In genomic region chr13:83714466-83715307, GRCm38 (mm10) we compare ENCODE assay signal across 8 mouse cellular contexts.
DNase-seq lines count a peak whose midpoint lies in the region; ATAC-seq and TF ChIP-seq lines count a peak whose summit lies in the region.

No protein-coding gene starts in this region.

- peak; percentile 79 for DNase-seq in 416B (ENCODE audit: low read depth)
- DNase-seq in adrenal gland, postnatal 36 days, result peak; percentile 81 to 82
- DNase-seq in embryonic facial prominence, embryonic 14.5 days (ENCODE audit: low spot score), result peak; percentile 87
- DNase-seq in heart, embryonic 10.5 days (ENCODE audit: low spot score), result peak; percentile 89
- DNase-seq in limb, embryonic 14.5 days (ENCODE audit: low spot score), result peak; percentile 50
- DNase-seq in spleen, postnatal 4 days (ENCODE audit: low spot score in 2 of 2), result peak; percentile 60 to 85

- no peak overlapping the region for H3K9ac ChIP-seq in embryonic facial prominence, embryonic 14.5 days (ENCODE audit: low read depth, low read length)
- no peak overlapping the region for H3K9ac ChIP-seq in kidney, embryonic 14.5 days (ENCODE audit: low read depth, low read length)
- no peak overlapping the region for H3K9ac ChIP-seq in limb, embryonic 14.5 days (ENCODE audit: low read depth, low read length, severe bottlenecking)

- no peaks in the 10 kb centered on the region for H3K9me3 ChIP-seq in embryonic facial prominence, embryonic 14.5 days (ENCODE audit: control insufficient read depth, low read length)
- no peaks in the 10 kb centered on the region for H3K9me3 ChIP-seq in heart, embryonic 10.5 days
- no peaks in the 10 kb centered on the region for H3K9me3 ChIP-seq in kidney, embryonic 14.5 days (ENCODE audit: control insufficient read depth, low read length)
- no peaks in the 10 kb centered on the region for H3K9me3 ChIP-seq in limb, embryonic 14.5 days (ENCODE audit: control insufficient read depth, low read length)

- H3K27me3 ChIP-seq in embryonic facial prominence, embryonic 14.5 days (replicated peaks; ENCODE audit: control insufficient read depth, insufficient read depth, low read length), result peaks cover 83% of the 10 kb centered on the region
- H3K27me3 ChIP-seq in heart, embryonic 10.5 days (ENCODE audit: insufficient read depth, poor library complexity, severe bottlenecking), result peaks cover 92% of the 10 kb centered on the region
- peaks cover 82% of the 10 kb centered on the region for H3K27me3 ChIP-seq in kidney, embryonic 14.5 days (ENCODE audit: control insufficient read depth, insufficient read depth, low read length)
- H3K27me3 ChIP-seq in limb, embryonic 14.5 days (ENCODE audit: control insufficient read depth, insufficient read depth, low read length), result peaks cover 75% of the 10 kb centered on the region
- H3K27me3 ChIP-seq in myocyte (ENCODE audit: control insufficient read depth, insufficient read depth, insufficient read length), result peaks cover 10% of the 10 kb centered on the region

- TF ChIP-seq POLR2A in limb, embryonic 14.5 days (IDR thresholded peaks at IDR 0.05; ENCODE audit: borderline replicate concordance, extremely low read depth, insufficient read depth, insufficient read length), result no peak
- no peak for TF ChIP-seq POLR2A in myocyte (IDR thresholded peaks at IDR 0.05; ENCODE audit: insufficient read length, low read depth)

- H3K4me1 ChIP-seq in embryonic facial prominence, embryonic 14.5 days (ENCODE audit: control insufficient read depth, insufficient read depth, low read length), result no peaks in the 10 kb centered on the region
- H3K4me1 ChIP-seq in heart, embryonic 10.5 days, result peaks cover 4% of the 10 kb centered on the region; the same call in 1 of the 2 replicates
- H3K4me1 ChIP-seq in kidney, embryonic 14.5 days (ENCODE audit: control insufficient read depth, insufficient read depth, low read length), result no peaks in the 10 kb centered on the region
- no peaks in the 10 kb centered on the region for H3K4me1 ChIP-seq in limb, embryonic 14.5 days (ENCODE audit: control insufficient read depth, insufficient read depth, low read length)

- H3K4me2 ChIP-seq in embryonic facial prominence, embryonic 14.5 days (ENCODE audit: low read depth, low read length), result peak overlapping the region; percentile 37
- peak overlapping the region; percentile 31 for H3K4me2 ChIP-seq in kidney, embryonic 14.5 days (replicated peaks; ENCODE audit: low read depth, low read length)
- peak overlapping the region; percentile 43 for H3K4me2 ChIP-seq in limb, embryonic 14.5 days (replicated peaks; ENCODE audit: low read depth, low read length, severe bottlenecking)
- peak overlapping the region; percentile 92 for H3K4me2 ChIP-seq in myocyte (ENCODE audit: low read depth)

- H3ac ChIP-seq in myocyte (ENCODE audit: control insufficient read depth, insufficient read length), result no peak overlapping the region

- no peaks in the 10 kb centered on the region for H3K79me2 ChIP-seq in myocyte (ENCODE audit: control insufficient read depth, insufficient read depth)

- no peak overlapping the region for H3K27ac ChIP-seq in embryonic facial prominence, embryonic 14.5 days (replicated peaks; ENCODE audit: low read depth, low read length)
- H3K27ac ChIP-seq in heart, embryonic 10.5 days, result no peak overlapping the region
- H3K27ac ChIP-seq in kidney, embryonic 14.5 days (ENCODE audit: low read depth, low read length), result no peak overlapping the region
- H3K27ac ChIP-seq in limb, embryonic 14.5 days (replicated peaks; ENCODE audit: low read depth, low read length), result no peak overlapping the region

- peak; percentile 78 for ATAC-seq in embryonic facial prominence, embryonic 14.5 days (ENCODE audit: low read depth)
- peak; percentile 84 for ATAC-seq in kidney, embryonic 14.5 days (ENCODE audit: low FRiP score, low TSS enrichment)
- ATAC-seq in limb, embryonic 14.5 days (ENCODE audit: low FRiP score, low read depth), result peak; percentile 77

- peak overlapping the region; percentile 21 for H3K4me3 ChIP-seq in embryonic facial prominence, embryonic 14.5 days (ENCODE audit: low read depth, low read length)
- peak overlapping the region; percentile 49 for H3K4me3 ChIP-seq in heart, embryonic 10.5 days
- H3K4me3 ChIP-seq in kidney, embryonic 14.5 days (ENCODE audit: low read length), result peak overlapping the region; percentile 13
- H3K4me3 ChIP-seq in limb, embryonic 14.5 days (replicated peaks; ENCODE audit: low read length), result peak overlapping the region; percentile 32
- peak overlapping the region; percentile 3 for H3K4me3 ChIP-seq in myocyte

- WGBS in embryonic facial prominence, embryonic 14.5 days, result under 1% methylated on average over 22 of the region's 22 CpGs
- WGBS in heart, embryonic 10.5 days, result under 1% methylated on average over 22 of the region's 22 CpGs
- under 1% methylated on average over 22 of the region's 22 CpGs for WGBS in kidney, embryonic 14.5 days
- WGBS in limb, embryonic 14.5 days, result 2% methylated on average over 22 of the region's 22 CpGs

- no peaks in the 10 kb centered on the region for H3K36me3 ChIP-seq in embryonic facial prominence, embryonic 14.5 days (ENCODE audit: control insufficient read depth, insufficient read depth, low read length)
- no peaks in the 10 kb centered on the region for H3K36me3 ChIP-seq in heart, embryonic 10.5 days
- H3K36me3 ChIP-seq in kidney, embryonic 14.5 days (ENCODE audit: control insufficient read depth, insufficient read depth, low read length), result no peaks in the 10 kb centered on the region
- H3K36me3 ChIP-seq in limb, embryonic 14.5 days (ENCODE audit: control insufficient read depth, insufficient read depth, low read length), result no peaks in the 10 kb centered on the region
- no peaks in the 10 kb centered on the region for H3K36me3 ChIP-seq in myocyte (ENCODE audit: control insufficient read depth, insufficient read depth)

TF ChIP-seq in myocyte, 11 proteins besides CTCF, POLR2A, EP300 and RAD21:
- TF ChIP-seq TCF3 (IDR thresholded peaks at IDR 0.05; ENCODE audit: insufficient read length, low read depth) (no peak), USF1 (IDR thresholded peaks at IDR 0.05; ENCODE audit: low read depth) (no peak), SRF (IDR thresholded peaks at IDR 0.05; ENCODE audit: control insufficient read depth, insufficient read length, low read depth) (no peak), CEBPB (IDR thresholded peaks at IDR 0.05; ENCODE audit: insufficient read depth, poor library complexity, severe bottlenecking) (no peak), TCF12 (IDR thresholded peaks at IDR 0.05; ENCODE audit: insufficient read depth, poor library complexity, severe bottlenecking) (no peak), E2F4 (IDR thresholded peaks at IDR 0.05; ENCODE audit: insufficient read depth) (no peak), POLR2AphosphoS2 (IDR thresholded peaks at IDR 0.05; ENCODE audit: insufficient read length, low read depth) (no peak), REST (IDR thresholded peaks at IDR 0.05; ENCODE audit: insufficient read depth, insufficient read length) (no peak), MAX (IDR thresholded peaks at IDR 0.05; ENCODE audit: low read depth) (no peak), MYOD1 (IDR thresholded peaks at IDR 0.05; ENCODE audit: control insufficient read depth in 1 of 3, insufficient read length in 2 of 3, low read depth in 2 of 3) (no peak), MYOG (IDR thresholded peaks at IDR 0.05; ENCODE audit: control insufficient read depth in 1 of 3, insufficient read depth in 1 of 3, insufficient read length in 2 of 3, low read depth in 2 of 3) (no peak)
TF ChIP-seq in myocyte: peak in this region for 0.

Comparison
In these comparisons a context has a peak if more than half of its experiments do, and no peak if none do; other contexts are left out.
1. H3K4me2 ChIP-seq: peak in every context shown above with its lines; median percentile 92 in myocyte; 43 in limb, embryonic 14.5 days; 37 in embryonic facial prominence, embryonic 14.5 days; 31 in kidney, embryonic 14.5 days.